Mouse (Mus musculus) liver, embryonic 14.5 days (tissue): ENCODE data around the gene Tmem102.
A peak's percentile ranks its signal among the peaks of the same experiment; 100 is the strongest.

Source experiments
- CTCF ChIP-seq: IDR thresholded peaks from 2 replicates; pipeline ENCODE4 v1.5.1; 2016; ENCODE audit warnings: antibody characterized with exemption, low read depth, control low read depth
- EP300 ChIP-seq: IDR thresholded peaks from 2 replicates; pipeline ENCODE4 v1.6.1; 2016; ENCODE audit warnings: antibody characterized with exemption, low read depth

DNA sequence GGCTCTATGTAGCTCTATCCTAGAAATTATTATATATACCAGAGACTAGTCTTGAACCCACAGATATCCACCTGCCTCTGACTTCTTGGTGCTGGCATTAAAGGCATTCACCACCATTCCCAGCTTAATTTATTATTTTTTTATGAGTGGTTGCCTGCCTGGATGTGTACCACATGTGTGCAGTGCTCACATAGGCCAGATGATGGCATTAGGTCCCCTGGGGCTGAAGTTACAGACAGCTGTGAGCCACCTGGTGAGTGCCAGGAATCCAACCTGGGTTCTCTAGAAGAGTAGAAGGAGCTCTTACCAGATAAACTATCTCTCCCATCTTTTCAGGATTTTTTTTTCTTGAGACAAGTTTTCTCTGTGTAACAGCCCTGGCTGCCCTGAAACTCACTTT lies 4.9 kb upstream of the Tmem102 start:
- TF ChIP-seq EP300 (no peak), CTCF (peak; percentile 24; the same call in 1 of the 2 replicates)
